Mouse (Mus musculus): Measurements from ENCODE around the gene Hoxa3. TPM values are rescaled to one million over a fixed set of nuclear protein-coding genes. Genes with fewer than 3 reads are reported as not detected.

The Hoxa3 gene
- polyA plus RNA-seq, 1 experiment from 2014 or later, result 11.8 TPM

- H3K9me3 ChIP-seq (replicated peaks), result no peaks in the 10 kb centered on the region
- peaks cover 56% of the 10 kb centered on the region for H3K4me1 ChIP-seq
- H3K4me2 ChIP-seq, result peak overlapping the region; percentile 74
- peak overlapping the region; percentile 81 for H3K9ac ChIP-seq
- ATAC-seq (replicated peaks; ENCODE audit: low FRiP score), result no peak
- WGBS, result 2% methylated on average over 23 of the region's 23 CpGs
- peaks cover 34% of the 10 kb centered on the region for H3K27me3 ChIP-seq
- no peaks in the 10 kb centered on the region for H3K36me3 ChIP-seq
- peak overlapping the region; percentile 74 for H3K4me3 ChIP-seq (replicated peaks)
- peak overlapping the region; percentile 95 for H3K27ac ChIP-seq
Observed at GRCm38 (mm10) chr6:52244471-52245039, 31.4 kb upstream of the Hoxa3 start.

- no peaks in the 10 kb centered on the region for H3K36me3 ChIP-seq
- H3K9me3 ChIP-seq (replicated peaks), result no peaks in the 10 kb centered on the region
- peaks cover 28% of the 10 kb centered on the region for H3K27me3 ChIP-seq
- 4% methylated on average over 12 of the region's 12 CpGs for WGBS
- peak overlapping the region; percentile 81 for H3K9ac ChIP-seq
- peak overlapping the region; percentile 74 for H3K4me3 ChIP-seq (replicated peaks)
- H3K27ac ChIP-seq, result peak overlapping the region; percentile 95
- peaks cover 47% of the 10 kb centered on the region for H3K4me1 ChIP-seq
- ATAC-seq (replicated peaks; ENCODE audit: low FRiP score), result no peak
- peak overlapping the region; percentile 74 for H3K4me2 ChIP-seq
Observed at GRCm38 (mm10) chr6:52243681-52244121, 30.6 kb upstream of the Hoxa3 start.

GRCm38 (mm10) chr6:52242801-52243332 is 29.7 kb upstream of the Hoxa3 start:
- peak overlapping the region; percentile 74 for H3K4me2 ChIP-seq

GRCm38 (mm10) chr6:52241001-52241621 is 28.0 kb upstream of the Hoxa3 start:
- H3K4me2 ChIP-seq, result peak overlapping the region; percentile 74
- peaks cover 22% of the 10 kb centered on the region for H3K27me3 ChIP-seq
- H3K9me3 ChIP-seq (replicated peaks), result no peaks in the 10 kb centered on the region
- WGBS, result 6% methylated on average over 9 of the region's 9 CpGs
- peak overlapping the region; percentile 95 for H3K27ac ChIP-seq
- ATAC-seq (replicated peaks; ENCODE audit: low FRiP score), result no peak; the same call in 1 of the 2 replicates
- no peaks in the 10 kb centered on the region for H3K36me3 ChIP-seq
- H3K4me1 ChIP-seq, result peaks cover 45% of the 10 kb centered on the region
- H3K4me3 ChIP-seq (replicated peaks), result peak overlapping the region; percentile 76
- H3K9ac ChIP-seq, result peak overlapping the region; percentile 96

More at GRCm38 (mm10) chr6:52242801-52243332, 29.7 kb upstream of the Hoxa3 start:
- Histone ChIP-seq H3K9me3 (replicated peaks) (no peaks in the 10 kb centered on the region), H3K27me3 (peaks cover 24% of the 10 kb centered on the region), H3K4me3 (replicated peaks) (peak overlapping the region; percentile 74), H3K4me1 (peaks cover 40% of the 10 kb centered on the region), H3K9ac (peak overlapping the region; percentile 81), H3K27ac (peak overlapping the region; percentile 95), H3K36me3 (no peaks in the 10 kb centered on the region)
- WGBS, result 19% methylated on average over 4 of the region's 4 CpGs
- ATAC-seq (replicated peaks; ENCODE audit: low FRiP score), result no peak

GRCm38 (mm10) chr6:52240389-52241000 is 27.4 kb upstream of the Hoxa3 start, which contains the start of gene Hoxa10:
Gene Hoxa10 (minus strand): TSS chr6:52240854.
- peak; percentile 69 for ATAC-seq (replicated peaks; ENCODE audit: low FRiP score)
- Histone ChIP-seq H3K27ac (peak within 1 kb of the TSS; percentile 95), H3K4me3 (replicated peaks) (peak within 1 kb of the TSS; percentile 76), H3K27me3 (peaks cover 22% of the 10 kb centered on the region), H3K9ac (peak within 1 kb of the TSS; percentile 96), H3K4me1 (peaks cover 51% of the 10 kb centered on the region), H3K36me3 (no peaks in the 10 kb centered on the region), H3K4me2 (peak within 1 kb of the TSS; percentile 74), H3K9me3 (replicated peaks) (no peaks in the 10 kb centered on the region)
- 2% methylated on average over 35 of the region's 35 CpGs for WGBS

- Histone ChIP-seq H3K36me3 (no peaks in the 10 kb centered on the region), H3K9me3 (replicated peaks) (no peaks in the 10 kb centered on the region), H3K4me2 (peak overlapping the region; percentile 74), H3K9ac (peak overlapping the region; percentile 96), H3K27me3 (peaks cover 25% of the 10 kb centered on the region), H3K4me3 (replicated peaks) (peak overlapping the region; percentile 76), H3K27ac (peak overlapping the region; percentile 95), H3K4me1 (peaks cover 57% of the 10 kb centered on the region)
- WGBS, result under 1% methylated on average over 30 of the region's 30 CpGs
- ATAC-seq (replicated peaks; ENCODE audit: low FRiP score), result no peak
Observed at GRCm38 (mm10) chr6:52239625-52240388, 26.7 kb upstream of the Hoxa3 start.

- 2% methylated on average over 7 of the region's 7 CpGs for WGBS
Observed at GRCm38 (mm10) chr6:52238976-52239375, 25.8 kb upstream of the Hoxa3 start.

GRCm38 (mm10) chr6:52238155-52238545 is 25.0 kb upstream of the Hoxa3 start:
- H3K4me2 ChIP-seq, result peak overlapping the region; percentile 74
- ATAC-seq (replicated peaks; ENCODE audit: low FRiP score), result no peak
- H3K36me3 ChIP-seq, result no peaks in the 10 kb centered on the region
- H3K27me3 ChIP-seq, result peaks cover 21% of the 10 kb centered on the region; the same call in 1 of the 2 replicates
- H3K27ac ChIP-seq, result peak overlapping the region; percentile 97
- peaks cover 59% of the 10 kb centered on the region for H3K4me1 ChIP-seq
- peak overlapping the region; percentile 96 for H3K9ac ChIP-seq
- no peaks in the 10 kb centered on the region for H3K9me3 ChIP-seq (replicated peaks)
- 6% methylated on average over 7 of the region's 7 CpGs for WGBS
- peak overlapping the region; percentile 76 for H3K4me3 ChIP-seq (replicated peaks)

More at GRCm38 (mm10) chr6:52238976-52239375, 25.8 kb upstream of the Hoxa3 start:
- Histone ChIP-seq H3K4me3 (replicated peaks) (peak overlapping the region; percentile 76), H3K36me3 (no peaks in the 10 kb centered on the region), H3K27ac (peak overlapping the region; percentile 70), H3K9me3 (replicated peaks) (no peaks in the 10 kb centered on the region), H3K4me1 (peaks cover 63% of the 10 kb centered on the region), H3K9ac (peak overlapping the region; percentile 96), H3K4me2 (peak overlapping the region; percentile 74), H3K27me3 (peaks cover 28% of the 10 kb centered on the region)
- ATAC-seq (replicated peaks; ENCODE audit: low FRiP score), result no peak

GRCm38 (mm10) chr6:52237346-52238154 is 24.4 kb upstream of the Hoxa3 start:
- H3K27ac ChIP-seq, result peak overlapping the region; percentile 97
- peaks cover 53% of the 10 kb centered on the region for H3K4me1 ChIP-seq
- H3K9ac ChIP-seq, result peak overlapping the region; percentile 96
- no peak for ATAC-seq (replicated peaks; ENCODE audit: low FRiP score)
- H3K4me2 ChIP-seq, result peak overlapping the region; percentile 74
- WGBS, result 9% methylated on average over 10 of the region's 10 CpGs
- no peaks in the 10 kb centered on the region for H3K36me3 ChIP-seq
- peaks cover 17% of the 10 kb centered on the region; the same call in 1 of the 2 replicates for H3K27me3 ChIP-seq
- peak overlapping the region; percentile 76 for H3K4me3 ChIP-seq (replicated peaks)
- no peaks in the 10 kb centered on the region for H3K9me3 ChIP-seq (replicated peaks)

GRCm38 (mm10) chr6:52236806-52237205 is 23.7 kb upstream of the Hoxa3 start:
- WGBS, result 25% methylated on average over 3 of the region's 3 CpGs
- no peaks in the 10 kb centered on the region for H3K9me3 ChIP-seq (replicated peaks)
- peaks cover 16% of the 10 kb centered on the region; the same call in 1 of the 2 replicates for H3K27me3 ChIP-seq
- H3K4me3 ChIP-seq (replicated peaks), result peak overlapping the region; percentile 76
- ATAC-seq (replicated peaks; ENCODE audit: low FRiP score), result no peak
- peak overlapping the region; percentile 96 for H3K9ac ChIP-seq
- peak overlapping the region; percentile 74 for H3K4me2 ChIP-seq
- H3K27ac ChIP-seq, result peak overlapping the region; percentile 97
- H3K4me1 ChIP-seq, result peaks cover 47% of the 10 kb centered on the region
- no peaks in the 10 kb centered on the region for H3K36me3 ChIP-seq

GRCm38 (mm10) chr6:52235866-52236265 is 22.7 kb upstream of the Hoxa3 start:
- H3K4me3 ChIP-seq (replicated peaks), result peak overlapping the region; percentile 76
- WGBS, result 17% methylated on average over 6 of the region's 6 CpGs

More at GRCm38 (mm10) chr6:52235866-52236265, 22.7 kb upstream of the Hoxa3 start:
- ATAC-seq (replicated peaks; ENCODE audit: low FRiP score), result no peak
- Histone ChIP-seq H3K4me1 (peaks cover 38% of the 10 kb centered on the region), H3K4me2 (peak overlapping the region; percentile 74), H3K27me3 (peaks cover 11% of the 10 kb centered on the region; the same call in 1 of the 2 replicates), H3K9ac (peak overlapping the region; percentile 96), H3K9me3 (replicated peaks) (no peaks in the 10 kb centered on the region), H3K27ac (peak overlapping the region; percentile 97), H3K36me3 (no peaks in the 10 kb centered on the region)

Data from kidney, embryonic 15.5 days (tissue).